Mouse (Mus musculus) heart, embryonic 13.5 days (tissue): ENCODE results near the gene Wnt7a. TPM values are rescaled to one million over a fixed set of nuclear protein-coding genes. Genes with fewer than 3 reads are reported as not detected.

Experiments used
- ATAC-seq: fragments of 200-750 bp; cut with Nextera tagmentation; 2 replicates; pipeline ENCODE4 v1.8.0; 2017; ENCODE audit warnings: moderate TSS enrichment; ENCODE audit not compliant: insufficient number of reproducible peaks, low FRiP score, low TSS enrichment; ENCODE audit errors: extremely low read depth
- H3K27ac ChIP-seq: fragments of 300-500 bp; sonication (generic); replicated peaks from 2 replicates; pipeline ENCODE4 v1.5.1; 2015; ENCODE audit warnings: moderate library complexity, mild to moderate bottlenecking, inconsistent platforms
- H3K27me3 ChIP-seq: fragments of 300-500 bp; sonication (generic); replicated peaks from 2 replicates; pipeline ENCODE4 v1.6.1; 2015; ENCODE audit warnings: mild to moderate bottlenecking, inconsistent platforms
- H3K36me3 ChIP-seq: fragments of 300-500 bp; sonication (generic); 2 replicates; pipeline ENCODE4 v1.6.1; 2015; ENCODE audit warnings: mild to moderate bottlenecking, inconsistent platforms
- H3K4me1 ChIP-seq: fragments of 300-500 bp; sonication (generic); 2 replicates; pipeline ENCODE4 v1.6.1; 2015; ENCODE audit warnings: inconsistent platforms
- H3K4me2 ChIP-seq: fragments of 300-500 bp; sonication (generic); 2 replicates; pipeline ENCODE4 v1.6.1; 2015; ENCODE audit warnings: inconsistent platforms, mild to moderate bottlenecking, moderate library complexity
- H3K4me3 ChIP-seq: fragments of 300-500 bp; sonication (generic); 2 replicates; pipeline ENCODE4 v1.5.1; 2015; ENCODE audit warnings: moderate library complexity, mild to moderate bottlenecking, inconsistent platforms
- H3K9ac ChIP-seq: fragments of 300-500 bp; sonication (generic); 2 replicates; pipeline ENCODE4 v1.6.1; 2015; ENCODE audit warnings: inconsistent platforms, mild to moderate bottlenecking, moderate library complexity
- H3K9me3 ChIP-seq: fragments of 300-500 bp; sonication (generic); 2 replicates; pipeline ENCODE4 v1.6.1; 2016; ENCODE audit warnings: inconsistent platforms
- WGBS: fragments of 180-500 bp; shearing (Covaris S2); methylation state at CpG from one replicate; pipeline ENCODE4 v1.1.7; 2015; ENCODE audit warnings: mixed read lengths; 5-methylcytosine and 5-hydroxymethylcytosine counted together
- polyA plus RNA-seq: library from polyadenylated mRNA; unstranded; fragments of >200 nt; fragmentation: Nextera tagmentation; extraction: Ambion mirVana; gene quantifications from 2 replicates; pipeline ENCODE4 v1.2.1, GENCODE M21; 2015

Gene Wnt7a
- polyA plus RNA-seq: 0.06 and 0.13 TPM in 2 replicates

DNA sequence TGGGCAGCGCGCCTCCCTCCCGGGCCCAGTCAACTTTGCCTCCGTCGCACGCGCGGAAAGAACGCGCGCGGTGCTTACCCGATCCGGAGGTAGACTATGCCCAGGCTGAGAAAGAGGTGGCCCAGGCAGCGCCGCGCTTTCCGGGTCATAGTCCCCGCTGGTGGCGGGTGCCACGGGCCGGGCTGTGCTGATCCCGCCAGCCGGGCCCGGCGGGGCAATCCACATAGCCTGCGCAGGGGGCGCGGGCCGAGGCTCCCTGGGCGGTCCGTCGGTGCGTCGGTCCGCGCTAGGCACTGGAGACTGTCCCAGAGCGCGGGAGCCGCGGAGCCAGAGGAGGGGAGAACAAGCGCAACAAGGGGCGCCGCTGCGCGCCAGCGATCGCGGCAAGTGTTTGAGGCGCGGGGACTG, at the start of gene Wnt7a:
TSS of gene Wnt7a (minus strand) at position 403 of the 408 bp plus-strand sequence.
- H3K4me3 ChIP-seq: peak within 1 kb of the TSS; percentile 58
- H3K4me2 ChIP-seq: peak within 1 kb of the TSS; percentile 90
- H3K4me1 ChIP-seq: peaks cover 19% of the 10 kb centered on the region
- WGBS: under 1% methylated on average over 38 of the region's 51 CpGs
- ATAC-seq: no peak
- H3K27me3 ChIP-seq: peaks cover 99% of the 10 kb centered on the region
- peak within 1 kb of the TSS; percentile 52 for H3K9ac ChIP-seq
- H3K36me3 ChIP-seq: no peaks in the 10 kb centered on the region
- no peak within 1 kb of the TSS for H3K27ac ChIP-seq
- H3K9me3 ChIP-seq: no peaks in the 10 kb centered on the region

- no peak overlapping the region for H3K27ac ChIP-seq
- peaks cover 18% of the 10 kb centered on the region for H3K36me3 ChIP-seq
- WGBS: 88% methylated on average over 1 of the region's 1 CpGs
- no peaks in the 10 kb centered on the region for H3K9me3 ChIP-seq
- no peak overlapping the region for H3K4me2 ChIP-seq
- H3K9ac ChIP-seq: no peak overlapping the region
- no peak overlapping the region for H3K4me3 ChIP-seq
- no peaks in the 10 kb centered on the region for H3K27me3 ChIP-seq
- H3K4me1 ChIP-seq: no peaks in the 10 kb centered on the region
- ATAC-seq: no peak
These were observed 48.3 kb upstream of the Wnt7a start for GRCm38 (mm10) chr6:91459471-91459870.

- Histone ChIP-seq H3K4me1 (no peaks in the 10 kb centered on the region), H3K9ac (no peak overlapping the region), H3K4me3 (no peak overlapping the region), H3K36me3 (no peaks in the 10 kb centered on the region), H3K4me2 (no peak overlapping the region), H3K27me3 (peaks cover 8% of the 10 kb centered on the region; the same call in 1 of the 2 replicates), H3K27ac (no peak overlapping the region), H3K9me3 (no peaks in the 10 kb centered on the region)
- 27% methylated on average over 5 of the region's 5 CpGs for WGBS
- no peak for ATAC-seq
These were observed 43.4 kb upstream of the Wnt7a start for GRCm38 (mm10) chr6:91454546-91454945.

DNA sequence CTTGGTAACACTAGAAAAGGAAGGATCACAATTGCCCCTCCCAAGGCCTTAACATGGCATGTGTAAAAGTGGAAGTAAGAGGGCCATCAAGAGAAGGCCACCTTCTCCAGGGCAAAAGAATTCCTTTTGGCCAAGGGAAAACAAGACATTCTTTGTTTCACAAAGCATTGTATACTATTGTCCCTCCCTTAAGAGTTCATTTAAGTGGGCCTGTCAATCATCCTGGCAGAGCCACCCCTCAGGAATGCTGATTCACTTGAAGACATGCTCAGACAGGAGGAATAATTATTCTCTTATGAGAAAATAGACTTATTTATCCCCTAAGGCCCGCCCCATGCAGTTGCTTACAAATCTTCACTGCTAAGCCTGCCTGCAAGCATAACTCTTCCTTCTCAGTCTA, 40.9 kb upstream of the Wnt7a start:
- H3K9me3 ChIP-seq: no peaks in the 10 kb centered on the region

DNA sequence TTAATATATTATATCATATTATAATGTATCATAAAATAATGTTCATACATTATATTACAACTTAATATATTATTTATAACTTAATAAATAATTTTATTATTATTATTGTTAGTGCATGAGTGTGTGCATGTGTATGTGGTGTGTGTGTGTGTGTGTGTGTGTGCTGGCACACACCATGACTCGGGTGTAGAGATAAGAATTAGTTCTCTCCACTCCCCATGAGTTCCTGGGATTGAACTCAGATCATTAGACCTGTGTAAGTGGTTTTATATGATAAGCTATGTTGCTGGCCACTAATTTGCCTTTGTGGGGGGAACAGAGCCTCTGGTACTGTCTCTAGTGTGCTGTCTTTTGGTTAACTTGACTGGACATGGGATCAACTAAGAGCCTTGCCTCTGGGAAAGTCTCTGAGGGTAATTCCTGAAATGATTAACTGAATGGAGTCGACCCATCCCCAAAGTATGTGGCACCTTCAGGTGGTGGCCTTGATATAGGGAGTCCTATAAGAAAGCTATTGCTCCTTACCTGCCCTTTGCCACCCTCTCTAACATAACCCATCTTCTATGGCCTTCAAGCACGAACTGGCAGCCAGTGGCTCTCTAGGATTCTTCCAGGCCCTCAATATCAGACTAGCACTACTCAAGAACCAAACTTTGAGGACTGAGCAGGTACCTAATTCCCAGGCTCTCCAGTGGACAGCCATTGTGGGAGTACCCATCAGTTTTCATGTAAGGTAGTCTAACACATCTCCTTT, 38.5 kb upstream of the Wnt7a start:
- H3K36me3 ChIP-seq: no peaks in the 10 kb centered on the region
- ATAC-seq: no peak
- H3K27ac ChIP-seq: no peak overlapping the region
- no peak overlapping the region for H3K4me2 ChIP-seq
- peaks cover 34% of the 10 kb centered on the region for H3K27me3 ChIP-seq
- H3K4me1 ChIP-seq: no peaks in the 10 kb centered on the region
- 50% methylated on average over 3 of the region's 3 CpGs for WGBS
- no peak overlapping the region for H3K4me3 ChIP-seq
- no peaks in the 10 kb centered on the region for H3K9me3 ChIP-seq
- no peak overlapping the region for H3K9ac ChIP-seq

More for the DNA sequence above, 40.9 kb upstream of the Wnt7a start:
- whole genome bisulfite sequencing: 42% methylated on average over 1 of the region's 1 CpGs
- H3K27me3 ChIP-seq: peaks cover 23% of the 10 kb centered on the region
- H3K36me3 ChIP-seq: no peaks in the 10 kb centered on the region
- no peak overlapping the region for H3K4me2 ChIP-seq
- H3K27ac ChIP-seq: no peak overlapping the region
- no peak overlapping the region for H3K4me3 ChIP-seq
- no peaks in the 10 kb centered on the region for H3K4me1 ChIP-seq
- no peak for ATAC-seq
- no peak overlapping the region for H3K9ac ChIP-seq

DNA sequence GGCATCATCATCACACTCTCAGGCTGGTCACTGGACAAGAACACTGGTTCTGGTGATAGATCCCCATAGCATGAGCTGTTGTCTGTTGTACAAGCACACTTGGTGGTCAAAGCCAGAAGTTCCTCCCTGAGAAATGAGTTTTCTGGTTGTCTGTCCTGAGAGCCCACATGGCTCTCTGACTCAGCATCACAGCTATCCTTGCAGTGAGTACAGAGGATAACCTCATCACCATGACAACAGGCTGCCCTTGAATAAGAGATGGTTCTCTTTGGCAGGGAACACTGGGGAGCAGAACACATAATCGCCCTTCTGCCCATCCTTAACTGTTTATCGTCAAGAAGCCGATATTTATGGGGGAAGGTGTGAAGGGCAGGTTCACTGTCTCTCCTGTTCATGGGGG, 34.2 kb upstream of the Wnt7a start:
- Histone ChIP-seq H3K36me3 (no peaks in the 10 kb centered on the region), H3K9me3 (no peaks in the 10 kb centered on the region), H3K4me2 (no peak overlapping the region), H3K27me3 (peaks cover 37% of the 10 kb centered on the region), H3K9ac (no peak overlapping the region), H3K27ac (no peak overlapping the region), H3K4me3 (no peak overlapping the region), H3K4me1 (peaks cover 7% of the 10 kb centered on the region)
- ATAC-seq: no peak
- 60% methylated on average over 3 of the region's 3 CpGs for WGBS

DNA sequence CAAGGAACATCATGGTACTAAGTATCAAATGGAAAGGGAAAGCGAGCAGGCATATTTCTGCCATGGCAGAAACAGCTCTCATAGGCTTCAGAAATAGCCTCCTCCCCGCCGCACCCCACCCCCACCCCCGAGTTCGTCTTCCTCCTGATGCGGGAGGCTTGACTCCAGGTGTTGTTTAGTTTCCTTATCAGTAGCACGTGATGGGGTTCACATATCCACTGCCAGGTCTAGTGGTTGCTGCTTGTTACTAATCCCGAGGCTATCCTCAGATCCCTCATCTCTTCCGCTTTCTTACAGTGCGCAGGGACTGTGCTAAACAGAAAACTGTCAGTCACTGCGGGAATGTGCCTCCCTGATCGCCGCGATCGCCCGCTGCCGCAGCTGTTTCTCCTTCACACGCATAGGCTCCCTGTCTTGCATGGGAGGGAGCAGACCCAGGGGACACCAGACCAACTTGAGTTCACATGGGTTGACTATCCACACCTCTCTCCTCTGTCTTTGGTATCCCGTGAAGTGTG, 30.0 kb upstream of the Wnt7a start:
- Histone ChIP-seq H3K4me1 (peaks cover 8% of the 10 kb centered on the region), H3K4me2 (peak overlapping the region; percentile 97), H3K4me3 (peak overlapping the region; percentile 78), H3K27ac (peak overlapping the region; percentile 70), H3K36me3 (no peaks in the 10 kb centered on the region), H3K9ac (peak overlapping the region; percentile 84), H3K27me3 (peaks cover 35% of the 10 kb centered on the region), H3K9me3 (no peaks in the 10 kb centered on the region)
- WGBS: 2% methylated on average over 19 of the region's 19 CpGs
- ATAC-seq: no peak

GRCm38 (mm10) chr6:91440474-91441144, 29.4 kb upstream of the Wnt7a start:
- peaks cover 41% of the 10 kb centered on the region for H3K27me3 ChIP-seq
- H3K36me3 ChIP-seq: no peaks in the 10 kb centered on the region
- WGBS: 2% methylated on average over 30 of the region's 30 CpGs
- peak overlapping the region; percentile 70 for H3K27ac ChIP-seq
- H3K4me1 ChIP-seq: peaks cover 8% of the 10 kb centered on the region
- peak overlapping the region; percentile 97 for H3K4me2 ChIP-seq
- peak overlapping the region; percentile 78 for H3K4me3 ChIP-seq
- peak overlapping the region; percentile 84 for H3K9ac ChIP-seq
- no peaks in the 10 kb centered on the region for H3K9me3 ChIP-seq
- ATAC-seq: peak; percentile 91

DNA sequence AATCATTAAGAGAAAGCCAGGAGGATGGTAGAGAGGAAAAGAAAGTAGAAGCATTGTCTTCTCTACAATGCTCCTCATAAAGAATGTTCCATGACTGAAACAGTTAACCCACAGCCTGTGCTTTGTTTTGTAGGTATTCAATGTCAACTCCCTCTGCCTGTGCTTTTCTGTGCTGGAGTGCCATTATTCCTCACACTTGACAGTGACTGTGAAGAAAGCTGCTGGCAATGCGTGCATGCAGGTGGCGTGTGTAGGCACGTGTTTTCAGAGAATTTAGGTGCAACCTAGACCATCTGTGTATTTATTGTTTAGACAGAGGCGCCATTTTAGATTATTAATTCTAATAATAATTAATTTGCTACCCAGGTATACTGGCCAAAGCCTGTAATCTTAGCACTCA, 13.0 kb upstream of the Wnt7a start:
- Histone ChIP-seq H3K4me1 (no peaks in the 10 kb centered on the region), H3K27ac (no peak overlapping the region), H3K9me3 (no peaks in the 10 kb centered on the region), H3K27me3 (peaks cover 71% of the 10 kb centered on the region), H3K4me3 (no peak overlapping the region), H3K4me2 (no peak overlapping the region), H3K36me3 (no peaks in the 10 kb centered on the region), H3K9ac (no peak overlapping the region)
- 54% methylated on average over 4 of the region's 4 CpGs for WGBS
- ATAC-seq: no peak

DNA sequence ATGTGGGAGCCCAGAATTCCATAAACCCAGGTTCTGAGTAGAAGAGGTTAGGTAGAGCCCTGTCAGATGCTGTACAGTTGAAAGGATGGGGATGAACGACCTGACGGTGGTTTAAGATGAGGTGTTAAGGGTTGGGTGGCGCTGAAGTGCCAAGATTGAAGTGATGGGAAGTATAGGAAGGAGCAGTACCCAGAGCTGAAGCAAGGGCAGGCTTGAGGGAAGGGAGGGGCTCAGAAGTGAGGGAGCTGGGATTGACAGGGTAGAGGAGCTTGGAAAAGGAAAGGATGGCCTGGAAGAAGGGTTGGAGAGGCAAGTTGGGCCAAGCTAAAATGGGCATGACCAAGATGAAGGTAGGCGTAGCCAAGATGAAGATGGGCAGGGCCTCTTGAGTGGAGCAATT, 10.5 kb upstream of the Wnt7a start:
- WGBS: 68% methylated on average over 4 of the region's 4 CpGs
- no peaks in the 10 kb centered on the region for H3K9me3 ChIP-seq

GRCm38 (mm10) chr6:91417291-91417845, 6.2 kb upstream of the Wnt7a start:
- no peak overlapping the region for H3K27ac ChIP-seq
- no peak for ATAC-seq
- WGBS: 63% methylated on average over 5 of the region's 5 CpGs
- H3K27me3 ChIP-seq: peaks cover 92% of the 10 kb centered on the region
- no peaks in the 10 kb centered on the region for H3K9me3 ChIP-seq
- no peaks in the 10 kb centered on the region for H3K4me1 ChIP-seq
- no peak overlapping the region for H3K9ac ChIP-seq
- H3K36me3 ChIP-seq: no peaks in the 10 kb centered on the region
- no peak overlapping the region for H3K4me3 ChIP-seq
- no peak overlapping the region for H3K4me2 ChIP-seq

More for the DNA sequence above, 10.5 kb upstream of the Wnt7a start:
- H3K4me3 ChIP-seq: no peak overlapping the region
- peaks cover 84% of the 10 kb centered on the region for H3K27me3 ChIP-seq
- H3K36me3 ChIP-seq: no peaks in the 10 kb centered on the region
- no peak overlapping the region for H3K4me2 ChIP-seq
- ATAC-seq: no peak
- H3K4me1 ChIP-seq: no peaks in the 10 kb centered on the region
- H3K27ac ChIP-seq: no peak overlapping the region
- H3K9ac ChIP-seq: no peak overlapping the region
